Mouse (Mus musculus): ENCODE results near the gene Gm49425.

Gm49425 gene

GRCm38 (mm10) chr15:101485911-101486635, 31.0 kb downstream of the Gm49425 start:
- DNase-seq, result no peak

GRCm38 (mm10) chr15:101484939-101485338, 32.1 kb downstream of the Gm49425 start:
- DNase-seq, result no peak

GRCm38 (mm10) chr15:101483646-101484045, 33.4 kb downstream of the Gm49425 start:
- no peak for DNase-seq

- DNase-seq, result no peak
These were observed 35.0 kb downstream of the Gm49425 start for GRCm38 (mm10) chr15:101482056-101482455.

GRCm38 (mm10) chr15:101479666-101480060, 37.4 kb downstream of the Gm49425 start:
- no peak for DNase-seq

- peak; percentile 34 for DNase-seq
These were observed 37.9 kb downstream of the Gm49425 start for GRCm38 (mm10) chr15:101479007-101479665.

GRCm38 (mm10) chr15:101472952-101473528, 44.0 kb downstream of the Gm49425 start, which contains the start of gene Krt86:
Gene Krt86, plus strand, starts transcription at chr15:101473478.
- no peak for DNase-seq

- no peak for DNase-seq
These were observed 48.0 kb downstream of the Gm49425 start for GRCm38 (mm10) chr15:101469093-101469492.
